Mouse (Mus musculus) heart, embryonic 11.5 days (tissue): ENCODE data around the gene Duxbl2. TPM values are rescaled to one million over a fixed set of nuclear protein-coding genes. Genes with fewer than 3 reads are reported as not detected.
"Not testable (repeated sequence)": the region's sequence is repeated elsewhere in the genome, so short reads cannot be mapped to it uniquely, and the experiment has no call there.

Experiments used
- ATAC-seq: fragments of 200-750 bp; cut with Nextera tagmentation; replicated peaks from 2 replicates; pipeline ENCODE4 v1.8.0; 2017; ENCODE audit warnings: moderate library complexity; ENCODE audit not compliant: insufficient number of reproducible peaks, low FRiP score, low TSS enrichment
- H3K27ac ChIP-seq: fragments of 300-500 bp; sonication (generic); 2 replicates; pipeline ENCODE4 v1.5.1; 2014; ENCODE audit warnings: mild to moderate bottlenecking, low read depth, low read length
- H3K27me3 ChIP-seq: fragments of 300-500 bp; sonication (generic); 2 replicates; pipeline ENCODE4 v1.6.1; 2014; ENCODE audit warnings: mild to moderate bottlenecking, low read length, mixed read lengths; ENCODE audit not compliant: control insufficient read depth, insufficient read depth
- H3K36me3 ChIP-seq: fragments of 300-500 bp; sonication (generic); 2 replicates; pipeline ENCODE4 v1.6.1; 2014; ENCODE audit warnings: mild to moderate bottlenecking, low read length, moderate library complexity, mixed read lengths; ENCODE audit not compliant: control insufficient read depth, insufficient read depth
- H3K4me1 ChIP-seq: fragments of 300-500 bp; sonication (generic); 2 replicates; pipeline ENCODE4 v1.6.1; 2014; ENCODE audit warnings: low read length; ENCODE audit not compliant: control insufficient read depth, insufficient read depth
- H3K4me2 ChIP-seq: fragments of 300-500 bp; sonication (generic); 2 replicates; pipeline ENCODE4 v1.6.1; 2014; ENCODE audit warnings: mild to moderate bottlenecking, moderate library complexity
- H3K4me3 ChIP-seq: fragments of 300-500 bp; sonication (generic); 2 replicates; pipeline ENCODE4 v1.5.1; 2014; ENCODE audit warnings: low read depth, low read length
- H3K9ac ChIP-seq: fragments of 300-500 bp; sonication (generic); 2 replicates; pipeline ENCODE4 v1.6.1; 2014; ENCODE audit warnings: mild to moderate bottlenecking, low read depth, low read length, moderate library complexity
- H3K9me3 ChIP-seq: fragments of 300-500 bp; sonication (generic); replicated peaks from 2 replicates; pipeline ENCODE4 v1.6.1; 2016; ENCODE audit warnings: low read length; ENCODE audit not compliant: control insufficient read depth
- WGBS: fragments of 180-500 bp; shearing (Covaris S2); extraction: QIAGEN DNeasy Blood & Tissue Kit; methylation state at CpG from one replicate; pipeline ENCODE4 v1.1.7; 2014; ENCODE audit not compliant: insufficient replicate concordance; 5-methylcytosine and 5-hydroxymethylcytosine counted together
- polyA plus RNA-seq: library from polyadenylated mRNA; unstranded; fragments of >200 nt; fragmentation: Nextera tagmentation; extraction: Ambion mirVana; gene quantifications from 2 replicates; pipeline ENCODE4 v1.2.1, GENCODE M21; 2014

The Duxbl2 gene
- 1.1 TPM in 1 of 2 replicates, not detected in the other for polyA plus RNA-seq

DNA sequence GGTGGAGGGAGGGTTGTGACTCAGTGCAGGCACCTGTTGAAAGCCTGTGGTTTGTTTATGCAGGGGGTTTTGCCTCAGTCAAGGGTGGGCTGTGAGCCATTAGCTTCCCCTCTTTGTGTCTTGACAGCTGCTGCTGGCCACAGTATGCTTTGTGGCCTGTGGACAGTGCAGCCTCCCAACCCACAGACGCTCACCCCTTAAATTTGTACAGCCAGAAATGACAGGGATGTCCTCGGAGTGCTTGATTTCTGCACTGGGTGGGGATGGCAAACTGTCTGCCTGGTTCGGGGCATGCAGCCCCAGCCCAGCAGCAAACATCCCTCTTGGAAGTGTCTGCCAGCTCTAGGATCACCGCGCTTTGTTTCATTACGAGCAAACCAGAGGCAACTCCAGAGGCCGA, at the start of gene Duxbl2:
Gene Duxbl2, plus strand, starts transcription at position 200 of the 400 bp plus-strand sequence.
- not testable (repeated sequence) for H3K27me3 ChIP-seq, H3K4me2 ChIP-seq, H3K9ac ChIP-seq, H3K36me3 ChIP-seq, H3K4me3 ChIP-seq, H3K27ac ChIP-seq, H3K4me1 ChIP-seq, ATAC-seq, H3K9me3 ChIP-seq
- no CpG with 5 or more reads among the region's 7 CpGs for WGBS

DNA sequence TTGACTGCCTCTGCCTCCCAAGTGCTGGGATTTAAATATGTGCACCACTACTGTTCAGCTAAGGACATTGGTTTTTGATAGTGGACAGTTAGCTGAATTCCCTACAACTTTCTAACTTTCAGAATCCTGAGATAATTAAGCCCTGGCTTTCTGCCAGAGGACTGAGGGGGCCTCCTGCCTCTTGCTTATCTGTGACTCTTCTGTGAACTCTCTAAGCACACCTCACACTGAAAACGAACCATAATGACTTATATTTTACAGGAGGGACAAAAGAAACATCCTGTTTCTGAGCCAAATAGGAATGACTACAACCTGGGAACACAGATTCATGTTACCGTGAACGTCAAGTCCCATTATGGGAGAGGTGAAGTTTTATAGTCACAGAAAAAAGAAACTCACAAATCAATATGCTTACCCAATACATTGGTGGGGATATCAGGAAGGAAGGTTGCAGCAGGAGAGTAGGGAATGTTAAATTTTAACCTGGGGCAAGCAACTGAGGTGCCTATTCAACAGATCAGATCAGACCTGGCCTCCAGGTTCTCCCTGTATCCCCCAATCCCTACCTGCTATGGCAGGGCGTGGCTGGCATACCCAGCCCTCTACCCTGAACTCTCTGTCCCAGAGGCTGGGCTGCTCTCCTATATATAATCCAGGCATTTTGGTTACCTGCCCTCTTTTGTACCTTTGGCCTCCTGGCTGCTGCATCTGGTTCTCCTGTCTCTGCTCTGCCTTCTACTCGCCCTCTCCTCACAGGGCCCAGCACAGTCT, 41.3 kb upstream of the Duxbl2 start:
- H3K27me3 ChIP-seq, H3K9me3 ChIP-seq, H3K9ac ChIP-seq, H3K27ac ChIP-seq, H3K4me3 ChIP-seq, H3K36me3 ChIP-seq, H3K4me1 ChIP-seq, H3K4me2 ChIP-seq, ATAC-seq: not testable (repeated sequence)
- WGBS, result no CpG with 5 or more reads among the region's 5 CpGs

DNA sequence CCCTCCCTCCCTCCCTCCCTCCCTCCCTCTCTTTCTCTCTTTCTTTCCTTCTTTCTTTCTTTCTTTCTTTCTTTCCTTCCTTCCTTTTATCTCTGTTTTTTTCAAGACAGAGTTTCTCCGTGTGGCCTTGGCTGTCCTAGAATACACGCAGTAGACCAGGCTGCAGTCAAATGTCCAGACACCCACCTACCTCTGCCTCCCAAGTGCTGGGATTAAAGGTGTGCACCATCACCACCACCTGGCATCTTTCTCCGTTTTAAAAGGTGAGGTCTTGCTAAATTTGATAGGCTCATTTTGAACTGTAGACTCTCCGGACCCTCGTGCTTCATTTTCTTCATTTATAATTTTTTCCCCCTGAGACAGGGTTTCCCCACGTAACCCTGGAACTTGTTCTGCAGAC, 36.9 kb upstream of the Duxbl2 start, which contains the start of gene Cphx2:
Gene Cphx2, plus strand, starts transcription at position 301 of the 400 bp plus-strand sequence.
- not testable (repeated sequence) for H3K27ac ChIP-seq, H3K4me3 ChIP-seq, H3K9me3 ChIP-seq, ATAC-seq, H3K4me2 ChIP-seq, H3K4me1 ChIP-seq, H3K9ac ChIP-seq, H3K36me3 ChIP-seq, H3K27me3 ChIP-seq
- WGBS, result no CpG with 5 or more reads among the region's 6 CpGs

DNA sequence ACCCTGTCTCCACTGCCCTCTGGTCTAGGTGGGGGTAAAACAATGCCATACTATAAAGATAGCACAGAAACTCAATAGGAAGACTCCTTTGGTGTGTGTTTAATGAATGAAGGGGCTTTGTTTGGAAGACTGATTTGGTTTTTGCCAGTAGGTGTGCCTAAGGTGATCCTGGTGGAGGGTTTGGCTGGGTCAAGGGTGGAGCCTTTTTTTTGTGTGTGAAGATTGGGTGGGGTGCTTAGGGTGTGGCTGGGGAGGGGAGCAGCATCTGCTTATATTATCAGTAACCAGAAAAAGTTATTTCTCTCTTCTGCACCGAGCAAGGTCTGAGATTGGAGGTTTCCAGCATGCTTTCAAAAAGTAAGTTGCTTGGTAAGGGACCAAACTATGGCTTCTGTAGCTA, 36.2 kb upstream of the Duxbl2 start, which contains the start of gene Cphx3:
Gene Cphx3, plus strand, starts transcription at position 301 of the 400 bp plus-strand sequence.
- not testable (repeated sequence) for H3K4me1 ChIP-seq, H3K9ac ChIP-seq, H3K27ac ChIP-seq, H3K27me3 ChIP-seq, H3K4me3 ChIP-seq, H3K4me2 ChIP-seq, H3K36me3 ChIP-seq, H3K9me3 ChIP-seq, ATAC-seq
- WGBS, result no CpG with 5 or more reads among the region's 1 CpGs

DNA sequence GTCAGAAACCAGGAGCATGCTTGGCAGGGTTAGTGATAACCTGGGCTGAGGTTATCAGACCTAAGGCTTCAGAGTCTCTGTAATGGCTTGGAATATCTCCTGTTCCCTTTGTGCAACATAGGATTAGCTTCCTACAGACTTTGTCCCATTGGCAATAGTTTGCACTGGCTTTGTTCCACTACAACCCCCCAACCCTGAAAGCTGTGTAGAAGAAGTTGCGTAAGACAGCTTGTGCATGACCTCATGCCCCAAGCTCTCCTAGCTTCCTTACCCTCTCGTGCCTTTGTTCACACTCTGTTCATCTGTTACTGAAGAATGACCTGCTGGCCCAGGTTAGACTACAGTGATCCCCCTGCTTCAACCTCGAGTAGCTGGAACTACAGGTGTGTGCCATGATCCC, 20.5 kb upstream of the Duxbl2 start:
- not testable (repeated sequence) for H3K36me3 ChIP-seq, H3K27ac ChIP-seq, ATAC-seq, H3K4me2 ChIP-seq, H3K4me1 ChIP-seq, H3K4me3 ChIP-seq, H3K9me3 ChIP-seq, H3K27me3 ChIP-seq, H3K9ac ChIP-seq
- WGBS, result no CpG with 5 or more reads among the region's 3 CpGs

DNA sequence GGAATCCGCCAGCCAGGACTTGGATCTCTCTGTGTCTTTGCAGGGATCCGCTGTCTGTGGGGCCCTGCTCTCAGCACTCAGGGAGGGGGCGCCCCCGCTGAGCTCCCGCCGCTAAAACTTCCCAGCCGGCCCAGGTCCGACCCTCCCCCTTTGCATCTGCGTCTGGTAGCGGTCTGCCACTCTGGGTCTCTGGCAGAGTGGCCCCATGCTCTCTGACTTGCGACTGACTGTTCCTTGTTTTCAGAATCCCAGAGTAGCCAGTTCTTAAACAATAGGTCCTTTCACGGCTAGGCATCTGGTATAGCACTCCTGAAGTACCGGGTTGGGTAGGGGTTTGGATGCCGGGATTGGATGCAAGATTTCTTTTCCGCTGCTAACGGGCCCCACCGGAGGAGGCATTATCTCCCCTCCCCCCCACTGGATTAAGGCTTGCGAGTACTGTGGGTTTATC, 426 bp downstream of the Duxbl2 start:
- H3K27me3 ChIP-seq, H3K4me3 ChIP-seq, H3K9ac ChIP-seq, H3K27ac ChIP-seq, H3K4me1 ChIP-seq, H3K36me3 ChIP-seq, H3K9me3 ChIP-seq, H3K4me2 ChIP-seq: not testable (repeated sequence)
- WGBS, result no CpG with 5 or more reads among the region's 18 CpGs
- peak; percentile 55; the same call in 1 of the 2 replicates for ATAC-seq

DNA sequence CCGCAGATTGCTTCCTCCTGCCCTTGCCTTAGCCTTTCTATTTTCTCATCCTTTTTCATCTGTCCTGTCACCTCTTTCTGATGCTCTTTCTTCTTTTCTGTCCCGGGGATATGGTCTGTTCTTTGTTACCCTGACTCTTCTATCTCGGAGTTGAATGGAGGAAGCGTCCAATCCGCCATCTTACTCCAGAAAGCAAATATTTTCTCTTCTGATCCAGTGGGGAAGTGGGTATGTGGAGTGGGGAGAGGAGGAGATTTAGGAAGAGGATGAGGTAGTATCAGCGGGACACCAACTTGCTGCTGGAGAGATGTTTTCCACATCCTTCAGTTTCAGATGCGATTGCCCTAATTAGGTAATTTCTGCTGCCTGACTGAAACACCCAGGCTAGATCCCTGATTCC, 946 bp downstream of the Duxbl2 start:
- not testable (repeated sequence) for H3K9ac ChIP-seq, H3K36me3 ChIP-seq, ATAC-seq, H3K27me3 ChIP-seq, H3K4me3 ChIP-seq, H3K4me1 ChIP-seq, H3K9me3 ChIP-seq, H3K27ac ChIP-seq, H3K4me2 ChIP-seq
- WGBS, result no CpG with 5 or more reads among the region's 7 CpGs

DNA sequence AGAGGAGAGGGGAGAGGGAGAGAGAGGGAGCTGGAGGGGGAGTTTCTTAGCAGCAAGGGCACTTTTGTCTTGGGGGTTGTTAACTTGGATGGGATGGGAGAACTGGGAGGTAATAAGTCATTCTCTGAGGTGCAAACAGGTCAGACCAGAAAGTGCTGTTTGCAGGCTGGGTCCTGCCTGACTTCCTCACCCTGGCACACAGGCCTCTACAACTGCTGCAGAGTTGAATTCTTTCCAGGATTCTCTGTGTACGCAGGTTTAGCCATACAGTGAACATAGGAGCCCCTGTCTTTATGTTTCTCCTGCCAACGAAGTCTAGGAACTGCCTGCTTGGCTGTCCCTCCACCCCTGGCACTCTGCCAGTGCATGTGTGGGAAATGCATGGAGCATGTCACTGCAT, 28.9 kb downstream of the Duxbl2 start:
- H3K4me1 ChIP-seq, H3K4me2 ChIP-seq, H3K4me3 ChIP-seq, H3K36me3 ChIP-seq, H3K27me3 ChIP-seq, H3K9me3 ChIP-seq, ATAC-seq, H3K9ac ChIP-seq, H3K27ac ChIP-seq: not testable (repeated sequence)
- WGBS, result no CpG with 5 or more reads among the region's 2 CpGs

DNA sequence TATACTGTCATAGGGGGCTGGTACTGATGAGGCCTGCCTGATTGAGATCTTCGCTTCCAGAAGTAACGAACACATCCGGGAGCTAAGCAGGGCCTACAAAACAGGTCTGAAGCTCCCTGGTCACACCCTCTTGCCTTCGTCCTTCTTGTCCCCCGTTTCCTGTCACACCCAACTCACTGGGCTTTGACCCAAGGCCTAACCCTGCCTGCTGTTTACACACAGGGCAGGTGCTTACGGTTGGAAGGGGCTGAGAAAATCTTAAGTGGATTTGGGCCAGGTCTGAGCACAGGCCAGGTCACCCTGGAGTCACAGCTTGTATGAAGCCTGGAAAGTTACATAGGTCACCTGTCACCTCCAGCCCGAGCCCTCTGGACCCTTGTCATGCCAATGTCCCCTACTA, 37.9 kb downstream of the Duxbl2 start:
- not testable (repeated sequence) for H3K9me3 ChIP-seq, ATAC-seq, H3K9ac ChIP-seq, H3K4me1 ChIP-seq, H3K4me3 ChIP-seq, H3K36me3 ChIP-seq, H3K4me2 ChIP-seq, H3K27me3 ChIP-seq, H3K27ac ChIP-seq
- WGBS, result no CpG with 5 or more reads among the region's 7 CpGs
